Mouse (Mus musculus): Measurements from ENCODE around the gene Wdr90.

DNA sequence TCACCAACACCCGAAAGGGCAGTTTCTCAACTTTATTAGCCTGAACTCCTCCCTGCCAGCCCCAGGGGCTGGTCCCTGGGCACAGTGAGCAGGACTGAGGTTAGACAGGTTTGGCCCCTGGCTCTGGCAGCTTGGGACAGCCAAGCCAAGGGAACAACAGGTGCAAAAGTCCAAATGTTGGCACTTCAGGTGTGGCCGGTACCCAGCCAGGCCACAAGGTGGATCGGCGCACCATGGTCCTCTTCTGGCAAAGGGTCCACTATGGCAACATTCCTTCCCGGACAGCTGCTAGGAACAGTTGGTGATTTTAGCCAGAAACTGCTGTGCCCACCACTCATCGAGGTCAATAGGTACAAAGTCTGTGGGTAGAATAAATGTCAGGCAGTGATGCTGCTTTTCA, 2.4 kb upstream of the Wdr90 start:
- TF ChIP-seq POLR2A (IDR thresholded peaks at IDR 0.05; ENCODE audit: insufficient read depth, low read depth, low read length) = no peak
- TF ChIP-seq CTCF (IDR thresholded peaks at IDR 0.05) = no peak

Data from heart, adult 2 months (tissue).